Mouse (Mus musculus): ENCODE data around the gene Zfhx3. TPM values are rescaled to one million over a fixed set of nuclear protein-coding genes. Genes with fewer than 3 reads are reported as not detected.

Gene Zfhx3
- polyA plus RNA-seq, 1 experiment from 2014 or later, result 9.2 TPM

GRCm38 (mm10) chr8:109006986-109007385, 1064.5 kb downstream of the Zfhx3 start:
- no peaks in the 10 kb centered on the region for H3K9me3 ChIP-seq (replicated peaks)
- H3K4me1 ChIP-seq, result no peaks in the 10 kb centered on the region
- 74% methylated on average over 9 of the region's 9 CpGs for WGBS
- H3K9ac ChIP-seq, result no peak overlapping the region
- H3K4me2 ChIP-seq, result no peak overlapping the region
- ATAC-seq (replicated peaks; ENCODE audit: low FRiP score), result no peak
- no peaks in the 10 kb centered on the region for H3K27me3 ChIP-seq
- H3K27ac ChIP-seq, result no peak overlapping the region
- no peak overlapping the region for H3K4me3 ChIP-seq (replicated peaks)
- H3K36me3 ChIP-seq, result no peaks in the 10 kb centered on the region

Small RNA genes lying within 50 kb of the gene (microRNA-seq; reads per million reads assigned to microRNA genes)
- not detected for gene Mir3108
